ENCODE assay signal across 26 mouse cellular contexts in genomic region chr6:82313691-82314090, GRCm38 (mm10).
"Had no signal": no experiment of that assay in that cellular context is flagged by ENCODE, and none has a peak within 500 bp of the region (broad histone marks: within the 10 kb centered on the region; RNA-seq: fewer than 3 reads in every experiment).

No protein-coding gene starts in this region.

- H3K36me3 ChIP-seq: embryonic facial prominence, embryonic 10.5 days; embryonic facial prominence, embryonic 12.5 days; embryonic facial prominence, embryonic 13.5 days; embryonic facial prominence, embryonic 15.5 days; forebrain, embryonic 10.5 days; forebrain, embryonic 12.5 days; forebrain, embryonic 15.5 days had no signal

- ATAC-seq: forebrain, embryonic 13.5 days; forebrain, embryonic 14.5 days; forebrain, embryonic 15.5 days; forebrain, embryonic 16.5 days; forebrain, postnatal 0 days had no signal

- DNase-seq: cerebellum, adult 9-11 months; cerebellum, postnatal 10 days; cerebellum, postnatal 14 days; cerebellum, postnatal 25 days; cerebellum, postnatal 36 days; embryo, embryonic 11 days; forebrain, postnatal 0 days; gastrocnemius, adult 2 months; gastrocnemius, postnatal 10 days; gastrocnemius, postnatal 14 days; gastrocnemius, postnatal 25 days; gastrocnemius, postnatal 36 days; heart, adult 11 months; heart, adult 18-20 months; heart, adult 2 months had no signal

- H3K9me3 ChIP-seq: embryonic facial prominence, embryonic 10.5 days; embryonic facial prominence, embryonic 12.5 days; embryonic facial prominence, embryonic 13.5 days; embryonic facial prominence, embryonic 15.5 days; forebrain, embryonic 10.5 days; forebrain, embryonic 12.5 days; forebrain, embryonic 13.5 days; forebrain, embryonic 15.5 days had no signal

- H3K27me3 ChIP-seq: embryonic facial prominence, embryonic 12.5 days; embryonic facial prominence, embryonic 13.5 days; embryonic facial prominence, embryonic 15.5 days; forebrain, embryonic 12.5 days; forebrain, embryonic 13.5 days; forebrain, embryonic 15.5 days had no signal

- H3K27ac ChIP-seq: embryonic facial prominence, embryonic 10.5 days; embryonic facial prominence, embryonic 12.5 days; embryonic facial prominence, embryonic 13.5 days; embryonic facial prominence, embryonic 15.5 days; forebrain, embryonic 10.5 days; forebrain, embryonic 12.5 days; forebrain, embryonic 13.5 days; forebrain, embryonic 15.5 days; gastrocnemius, adult 2 months; heart, adult 2 months had no signal

- H3K4me2 ChIP-seq: embryonic facial prominence, embryonic 12.5 days; embryonic facial prominence, embryonic 13.5 days; embryonic facial prominence, embryonic 15.5 days; forebrain, embryonic 12.5 days; forebrain, embryonic 13.5 days; forebrain, embryonic 15.5 days had no signal

- H3K4me1 ChIP-seq: embryonic facial prominence, embryonic 10.5 days; embryonic facial prominence, embryonic 12.5 days; embryonic facial prominence, embryonic 13.5 days; embryonic facial prominence, embryonic 15.5 days; forebrain, embryonic 10.5 days; forebrain, embryonic 12.5 days; forebrain, embryonic 13.5 days; forebrain, embryonic 15.5 days had no signal

- H3K4me3 ChIP-seq: embryonic facial prominence, embryonic 10.5 days; embryonic facial prominence, embryonic 12.5 days; embryonic facial prominence, embryonic 13.5 days; embryonic facial prominence, embryonic 15.5 days; erythroblast, embryonic 14.5 days; forebrain, embryonic 10.5 days; forebrain, embryonic 12.5 days; forebrain, embryonic 13.5 days; forebrain, embryonic 15.5 days; gastrocnemius, adult 2 months; heart, adult 2 months had no signal

- H3K9ac ChIP-seq: embryonic facial prominence, embryonic 12.5 days; embryonic facial prominence, embryonic 13.5 days; embryonic facial prominence, embryonic 15.5 days; forebrain, embryonic 12.5 days; forebrain, embryonic 13.5 days; forebrain, embryonic 15.5 days; forebrain, postnatal 0 days had no signal
